Mouse (Mus musculus) CH12.LX (cell line): ENCODE data around the gene Olfr549.
A peak's percentile ranks its signal among the peaks of the same experiment; 100 is the strongest.

Source experiments
- CHD2 ChIP-seq: IDR thresholded peaks from 2 replicates; pipeline ENCODE4 v1.6.1; 2011; ENCODE audit warnings: low read length, improper control_type of control experiment
- CTCF ChIP-seq, 2 experiments: IDR thresholded peaks in 1 of 2; conservative IDR thresholded peaks in 1 of 2; 2 replicates each; pipeline ENCODE4 v1.5.1; 2011 to 2012; ENCODE audit warnings: low read depth in 2 of 2, low read length in 2 of 2, improper control_type of control experiment in 1 of 2, inconsistent platforms in 1 of 2, mild to moderate bottlenecking in 1 of 2, moderate library complexity in 1 of 2
- JUND ChIP-seq: conservative IDR thresholded peaks from 2 replicates; pipeline ENCODE4 v1.6.1; 2011; ENCODE audit warnings: low read depth, low read length, improper control_type of control experiment
- MAX ChIP-seq: IDR thresholded peaks from 2 replicates; pipeline ENCODE4 v1.6.1; 2011; ENCODE audit warnings: low read length, improper control_type of control experiment

DNA sequence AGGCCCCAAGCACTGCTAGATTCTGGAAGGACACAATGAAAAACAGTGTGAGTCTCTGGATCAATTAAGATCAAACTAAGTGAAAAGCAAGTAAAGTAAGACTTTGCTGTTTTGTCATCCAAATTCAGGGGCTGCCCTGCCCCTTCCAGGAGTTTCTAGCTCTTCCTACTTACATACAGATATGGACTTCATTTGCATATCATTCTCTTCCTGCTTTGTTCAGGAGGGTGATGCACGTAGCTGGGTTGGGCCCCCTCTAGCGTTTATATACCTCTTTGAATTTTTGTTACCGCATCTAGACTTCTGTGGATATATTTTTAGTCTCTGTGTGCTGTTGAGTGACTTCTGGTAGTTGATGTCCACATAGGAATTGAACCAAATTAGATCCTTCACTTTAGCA lies 8.4 kb upstream of the Olfr549 start:
- TF ChIP-seq CHD2 (no peak), CTCF (conservative IDR thresholded peaks at IDR 0.05 in 1 of 2, IDR thresholded peaks at IDR 0.05 in 1 of 2; ENCODE audit: low read depth in 2 of 2, low read length in 2 of 2) (peak in 1 of 2 experiments; percentile 40; a peak in 2 of 4 replicates), MAX (no peak), JUND (no peak)
